Mouse (Mus musculus) bone marrow, adult 2 months (tissue): ENCODE measurements around the gene Cdk15.

Experiments used
- CTCF ChIP-seq: fragments of 200-500 bp; IDR thresholded peaks from 2 replicates; pipeline ENCODE4 v1.5.1; 2011; ENCODE audit warnings: low read length, control low read depth; ENCODE audit not compliant: control insufficient read depth, insufficient read depth
- POLR2A ChIP-seq: fragments of 200-500 bp; IDR thresholded peaks from 2 replicates; pipeline ENCODE4 v1.6.1; 2011; ENCODE audit warnings: low read depth, mild to moderate bottlenecking, control low read depth, low read length, borderline replicate concordance; ENCODE audit not compliant: control insufficient read depth

DNA sequence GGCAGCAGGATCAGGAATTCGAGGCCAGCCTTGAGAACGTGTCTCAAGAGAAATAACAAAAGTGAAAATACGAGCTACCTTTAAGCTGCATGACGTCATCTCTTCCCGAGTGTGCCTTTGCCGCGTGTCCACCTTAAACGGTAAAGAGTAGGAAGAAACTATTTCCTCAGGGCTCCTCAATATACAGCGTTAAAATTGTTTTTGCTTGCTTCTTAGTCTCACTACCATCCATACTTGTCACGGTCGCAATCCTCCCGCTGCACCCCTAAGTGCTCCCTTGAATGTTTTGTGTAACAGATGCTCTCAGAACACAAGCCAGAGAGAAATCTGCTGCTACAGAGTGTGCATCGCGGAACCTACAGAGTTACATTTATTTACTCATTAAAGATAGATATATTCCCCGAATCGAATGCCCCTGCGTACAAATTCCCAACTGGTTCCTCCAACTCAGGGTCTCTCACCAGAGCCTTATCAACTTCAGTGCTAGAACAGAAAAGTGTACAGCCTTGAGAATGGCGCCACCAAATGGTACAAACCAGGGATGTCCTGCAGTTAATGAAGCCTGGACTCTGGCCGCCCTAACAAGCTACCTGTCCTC, 19.0 kb upstream of the Cdk15 start:
- no peak for TF ChIP-seq POLR2A
- peak; percentile 65 for TF ChIP-seq CTCF
